Mouse (Mus musculus): ENCODE data around the gene Irf2bp1.

Irf2bp1 gene

GRCm38 (mm10) chr7:19003902-19004630 is at the start of gene Irf2bp1:
Gene Irf2bp1, plus strand, starts transcription at chr7:19004044.
- peak; percentile 95 for DNase-seq

- DNase-seq: peak; percentile 41
Observed at GRCm38 (mm10) chr7:18957569-18958383, 46.1 kb upstream of the Irf2bp1 start.

- DNase-seq: no peak
Observed at GRCm38 (mm10) chr7:18958384-18958766, 45.5 kb upstream of the Irf2bp1 start.

GRCm38 (mm10) chr7:18959446-18959845 is 44.4 kb upstream of the Irf2bp1 start:
- peak; percentile 56 for DNase-seq

- no peak for DNase-seq
Observed at GRCm38 (mm10) chr7:18962171-18962792, 41.6 kb upstream of the Irf2bp1 start.

- DNase-seq: no peak
Observed at GRCm38 (mm10) chr7:18962795-18963194, 41.0 kb upstream of the Irf2bp1 start.

GRCm38 (mm10) chr7:18963294-18963843 is 40.5 kb upstream of the Irf2bp1 start:
- DNase-seq: no peak

GRCm38 (mm10) chr7:18965312-18965711 is 38.5 kb upstream of the Irf2bp1 start:
- no peak for DNase-seq

- DNase-seq: no peak
Observed at GRCm38 (mm10) chr7:18967603-18968002, 36.2 kb upstream of the Irf2bp1 start.

GRCm38 (mm10) chr7:18970956-18971355 is 32.9 kb upstream of the Irf2bp1 start:
- no peak for DNase-seq

GRCm38 (mm10) chr7:18978381-18978780 is 25.5 kb upstream of the Irf2bp1 start:
- DNase-seq: no peak

- DNase-seq: no peak
Observed at GRCm38 (mm10) chr7:18986503-18986902, 17.3 kb upstream of the Irf2bp1 start.

GRCm38 (mm10) chr7:18987100-18987499 is 16.7 kb upstream of the Irf2bp1 start, which contains the start of gene Nanos2:
Gene Nanos2, plus strand, starts transcription at chr7:18987400.
- no peak for DNase-seq

GRCm38 (mm10) chr7:18987747-18988146 is 16.1 kb upstream of the Irf2bp1 start:
- no peak for DNase-seq

- no peak for DNase-seq
Observed at GRCm38 (mm10) chr7:18988780-18989179, 15.1 kb upstream of the Irf2bp1 start.

GRCm38 (mm10) chr7:18989995-18990394 is 13.8 kb upstream of the Irf2bp1 start:
- DNase-seq: no peak

GRCm38 (mm10) chr7:18990601-18991295 is 13.1 kb upstream of the Irf2bp1 start, which contains the start of gene Mypop:
Gene Mypop, plus strand, starts transcription at chr7:18991245.
- peak; percentile 100 for DNase-seq

GRCm38 (mm10) chr7:18991660-18992293 is 12.1 kb upstream of the Irf2bp1 start:
- DNase-seq: no peak

GRCm38 (mm10) chr7:18992294-18992675 is 11.6 kb upstream of the Irf2bp1 start:
- no peak for DNase-seq

GRCm38 (mm10) chr7:18993036-18993435 is 10.8 kb upstream of the Irf2bp1 start:
- no peak for DNase-seq

- no peak for DNase-seq
Observed at GRCm38 (mm10) chr7:18998835-18999234, 5.0 kb upstream of the Irf2bp1 start.

GRCm38 (mm10) chr7:19000421-19000820 is 3.4 kb upstream of the Irf2bp1 start:
- DNase-seq: no peak

All from kidney, adult 11 months (tissue).